Mouse (Mus musculus) intestine, embryonic 16.5 days (tissue): ENCODE results near the gene Arfrp1. TPM values are rescaled to one million over a fixed set of nuclear protein-coding genes. Genes with fewer than 3 reads are reported as not detected.

Source experiments
- ATAC-seq: fragments of 200-750 bp; cut with Nextera tagmentation; 2 replicates; pipeline ENCODE4 v1.8.0; 2017; ENCODE audit warnings: moderate TSS enrichment, moderate library complexity
- H3K27ac ChIP-seq: fragments of 300-500 bp; sonication (generic); 2 replicates; pipeline ENCODE4 v1.5.1; 2014; ENCODE audit warnings: mild to moderate bottlenecking, low read length
- H3K27me3 ChIP-seq: fragments of 300-500 bp; sonication (generic); replicated peaks from 2 replicates; pipeline ENCODE4 v1.6.1; 2014; ENCODE audit warnings: low read length, control low read depth, mixed read lengths; ENCODE audit not compliant: control insufficient read depth, insufficient read depth
- H3K36me3 ChIP-seq: fragments of 300-500 bp; sonication (generic); 2 replicates; pipeline ENCODE4 v1.6.1; 2014; ENCODE audit warnings: low read length, control low read depth; ENCODE audit not compliant: control insufficient read depth, insufficient read depth
- H3K4me1 ChIP-seq: fragments of 300-500 bp; sonication (generic); 2 replicates; pipeline ENCODE4 v1.6.1; 2014; ENCODE audit warnings: low read length, control low read depth, mixed read lengths; ENCODE audit not compliant: control insufficient read depth, insufficient read depth
- H3K4me2 ChIP-seq: fragments of 300-500 bp; sonication (generic); 2 replicates; pipeline ENCODE4 v1.6.1; 2014; ENCODE audit warnings: low read depth, low read length, control low read depth
- H3K4me3 ChIP-seq: fragments of 300-500 bp; sonication (generic); 2 replicates; pipeline ENCODE4 v1.5.1; 2014; ENCODE audit warnings: mild to moderate bottlenecking, low read length
- H3K9ac ChIP-seq: fragments of 300-500 bp; sonication (generic); 2 replicates; pipeline ENCODE4 v1.6.1; 2014; ENCODE audit warnings: low read depth, low read length
- H3K9me3 ChIP-seq: fragments of 300-500 bp; sonication (generic); 2 replicates; pipeline ENCODE4 v1.6.1; 2016; ENCODE audit warnings: low read length, control low read depth; ENCODE audit not compliant: control insufficient read depth
- WGBS: fragments of 180-500 bp; shearing (Covaris S2); extraction: QIAGEN DNeasy Blood & Tissue Kit; methylation state at CpG from one replicate; pipeline ENCODE4 v1.1.7; 2014; 5-methylcytosine and 5-hydroxymethylcytosine counted together
- polyA plus RNA-seq: library from polyadenylated mRNA; unstranded; fragments of >200 nt; fragmentation: Nextera tagmentation; extraction: Ambion mirVana; gene quantifications from 2 replicates; pipeline ENCODE4 v1.2.1, GENCODE M21; 2015

The Arfrp1 gene
- polyA plus RNA-seq, 1 experiment from 2014 or later: 54.0 TPM

GRCm38 (mm10) chr2:181342766-181343165 is 22.4 kb downstream of the Arfrp1 start:
- H3K9ac ChIP-seq: no peak overlapping the region
- H3K4me1 ChIP-seq: no peaks in the 10 kb centered on the region
- 94% methylated on average over 6 of the region's 6 CpGs for WGBS
- no peak overlapping the region for H3K4me2 ChIP-seq
- H3K36me3 ChIP-seq: 0 out of 2 replicates have a peak, but pooled peaks cover 5% of the 10 kb centered on the region
- H3K27ac ChIP-seq: no peak overlapping the region
- no peaks in the 10 kb centered on the region for H3K27me3 ChIP-seq
- no peak overlapping the region for H3K4me3 ChIP-seq
- no peaks in the 10 kb centered on the region for H3K9me3 ChIP-seq
- no peak for ATAC-seq

DNA sequence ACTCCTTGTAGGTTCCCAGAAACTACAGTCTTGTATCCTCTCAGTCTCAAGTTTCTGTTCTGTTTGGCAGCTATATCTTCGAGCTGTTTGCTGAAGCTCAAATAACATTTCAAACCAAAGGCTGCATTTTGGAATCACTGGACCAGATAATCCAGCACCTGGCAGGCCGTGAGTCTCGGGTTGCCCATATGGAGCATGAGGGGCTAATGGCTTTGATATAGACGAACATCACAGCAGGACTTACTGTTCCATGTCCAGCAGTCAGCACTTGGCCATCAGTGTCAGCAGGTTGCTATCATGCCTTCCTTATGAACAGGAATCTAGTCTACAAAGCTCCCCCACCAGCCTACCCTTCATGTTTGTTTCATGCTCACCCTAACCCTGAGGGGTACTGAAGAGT is 24.8 kb downstream of the Arfrp1 start:
- 89% methylated on average over 4 of the region's 4 CpGs for WGBS
- no peak overlapping the region for H3K9ac ChIP-seq
- ATAC-seq: no peak

DNA sequence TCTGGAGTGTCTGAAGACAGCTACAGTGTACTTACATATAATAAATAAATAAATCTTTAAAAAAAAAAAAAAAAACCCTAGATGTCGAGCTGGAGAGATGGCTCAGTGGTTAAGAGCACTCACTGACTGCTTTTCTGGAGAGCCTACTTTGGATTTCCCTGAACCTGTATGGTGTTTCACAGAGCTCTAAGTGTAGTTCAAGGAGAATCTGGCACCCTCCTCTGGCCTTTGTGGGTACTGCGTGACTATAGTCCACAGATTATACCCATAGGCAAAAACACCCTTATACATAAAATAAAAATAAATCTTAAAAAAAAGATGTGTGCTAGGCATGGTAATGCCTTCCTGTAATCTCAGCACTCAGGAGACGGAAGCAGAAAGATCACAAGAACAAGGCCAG is 31.2 kb downstream of the Arfrp1 start:
- 0 out of 2 replicates have a peak, but pooled peaks cover 5% of the 10 kb centered on the region for H3K36me3 ChIP-seq
- WGBS: 63% methylated on average over 3 of the region's 3 CpGs
- H3K9me3 ChIP-seq: no peaks in the 10 kb centered on the region
- no peak overlapping the region for H3K27ac ChIP-seq
- no peaks in the 10 kb centered on the region for H3K4me1 ChIP-seq
- H3K4me2 ChIP-seq: no peak overlapping the region
- peak; percentile 56 for ATAC-seq
- H3K9ac ChIP-seq: no peak overlapping the region
- no peaks in the 10 kb centered on the region for H3K27me3 ChIP-seq
- H3K4me3 ChIP-seq: no peak overlapping the region

More for the DNA sequence above, 24.8 kb downstream of the Arfrp1 start:
- no peaks in the 10 kb centered on the region for H3K4me1 ChIP-seq
- H3K4me2 ChIP-seq: no peak overlapping the region
- H3K27ac ChIP-seq: no peak overlapping the region
- H3K27me3 ChIP-seq: no peaks in the 10 kb centered on the region
- no peak overlapping the region for H3K4me3 ChIP-seq
- no peaks in the 10 kb centered on the region for H3K9me3 ChIP-seq
- 0 out of 2 replicates have a peak, but pooled peaks cover 5% of the 10 kb centered on the region for H3K36me3 ChIP-seq

GRCm38 (mm10) chr2:181332542-181332941 is 32.7 kb downstream of the Arfrp1 start:
- Histone ChIP-seq H3K27me3 (no peaks in the 10 kb centered on the region), H3K4me2 (no peak overlapping the region), H3K27ac (no peak overlapping the region), H3K9me3 (no peaks in the 10 kb centered on the region), H3K4me3 (no peak overlapping the region), H3K9ac (no peak overlapping the region), H3K4me1 (no peaks in the 10 kb centered on the region), H3K36me3 (no peaks in the 10 kb centered on the region)
- ATAC-seq: no peak

GRCm38 (mm10) chr2:181326098-181326497 is 39.1 kb downstream of the Arfrp1 start:
- no peaks in the 10 kb centered on the region for H3K27me3 ChIP-seq
- H3K4me1 ChIP-seq: no peaks in the 10 kb centered on the region
- H3K27ac ChIP-seq: no peak overlapping the region
- ATAC-seq: no peak
- H3K36me3 ChIP-seq: peaks cover 6% of the 10 kb centered on the region
- no peaks in the 10 kb centered on the region for H3K9me3 ChIP-seq
- WGBS: 95% methylated on average over 2 of the region's 2 CpGs
- no peak overlapping the region for H3K4me2 ChIP-seq
- no peak overlapping the region for H3K4me3 ChIP-seq
- no peak overlapping the region for H3K9ac ChIP-seq

DNA sequence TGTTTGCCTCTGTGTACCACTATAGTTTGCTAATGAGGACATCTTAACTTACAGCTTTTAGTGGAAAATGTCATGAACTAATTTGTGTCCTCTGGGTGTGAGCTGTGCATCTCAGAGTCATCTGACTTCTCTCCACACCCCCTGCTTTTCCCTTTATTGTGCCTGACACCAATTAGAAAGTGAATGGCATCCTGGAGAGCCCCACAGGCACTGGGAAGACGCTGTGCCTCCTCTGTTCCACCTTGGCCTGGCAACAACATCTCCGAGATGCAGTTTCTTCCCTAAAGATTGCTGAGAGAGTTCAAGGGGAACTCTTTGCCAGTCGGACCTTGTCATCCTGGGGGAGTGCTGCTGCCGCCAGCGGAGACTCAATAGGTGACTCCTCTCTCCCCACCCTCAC is 43.1 kb downstream of the Arfrp1 start:
- Histone ChIP-seq H3K4me2 (no peak overlapping the region), H3K4me3 (no peak overlapping the region), H3K36me3 (peaks cover 6% of the 10 kb centered on the region), H3K9me3 (no peaks in the 10 kb centered on the region), H3K9ac (no peak overlapping the region), H3K27me3 (no peaks in the 10 kb centered on the region), H3K4me1 (peaks cover 6% of the 10 kb centered on the region), H3K27ac (no peak overlapping the region)
- ATAC-seq: no peak
- WGBS: 79% methylated on average over 5 of the region's 5 CpGs

DNA sequence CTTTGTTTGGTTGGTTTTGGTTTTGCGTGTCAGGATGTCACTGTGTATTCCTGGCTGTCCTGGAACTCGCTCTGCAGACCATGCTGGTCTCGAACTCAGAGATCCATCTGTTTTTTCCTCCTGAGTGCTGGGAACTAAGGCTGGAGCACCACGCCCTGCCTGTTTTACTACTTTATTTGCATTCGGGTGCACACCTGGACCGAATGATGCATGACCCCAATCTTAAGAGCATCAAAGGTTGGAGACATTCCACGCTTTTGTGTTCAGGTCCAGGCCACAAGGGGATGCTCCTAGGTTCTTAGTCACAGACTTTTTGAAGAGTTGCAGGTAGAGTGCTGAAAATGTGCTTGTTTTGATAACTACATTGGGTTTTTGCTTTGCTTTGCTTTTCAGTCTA is 45.1 kb downstream of the Arfrp1 start:
- H3K36me3 ChIP-seq: peaks cover 6% of the 10 kb centered on the region; the same call in 1 of the 2 replicates
- peaks cover 6% of the 10 kb centered on the region for H3K4me1 ChIP-seq
- no peaks in the 10 kb centered on the region for H3K9me3 ChIP-seq
- 0 out of 2 replicates have a peak, but pooled peaks cover 4% of the 10 kb centered on the region for H3K27me3 ChIP-seq
- ATAC-seq: no peak
- H3K4me3 ChIP-seq: peak overlapping the region; percentile 75
- peak overlapping the region; percentile 72 for H3K9ac ChIP-seq
- H3K4me2 ChIP-seq: peak overlapping the region; percentile 78
- peak overlapping the region; percentile 90; the same call in 1 of the 2 replicates for H3K27ac ChIP-seq
- WGBS: 12% methylated on average over 7 of the region's 7 CpGs

GRCm38 (mm10) chr2:181319248-181320102 is 45.7 kb downstream of the Arfrp1 start, which contains the start of gene Rtel1:
Gene Rtel1, plus strand, starts transcription at chr2:181319739.
- WGBS: 5% methylated on average over 40 of the region's 40 CpGs
- Histone ChIP-seq H3K4me3 (peak within 1 kb of the TSS; percentile 75), H3K27ac (peak within 1 kb of the TSS; percentile 90), H3K9ac (peak within 1 kb of the TSS; percentile 72), H3K4me2 (peak within 1 kb of the TSS; percentile 78), H3K4me1 (peaks cover 6% of the 10 kb centered on the region), H3K27me3 (peaks cover 7% of the 10 kb centered on the region), H3K36me3 (peaks cover 3% of the 10 kb centered on the region; the same call in 1 of the 2 replicates), H3K9me3 (no peaks in the 10 kb centered on the region)
- peak; percentile 97 for ATAC-seq

DNA sequence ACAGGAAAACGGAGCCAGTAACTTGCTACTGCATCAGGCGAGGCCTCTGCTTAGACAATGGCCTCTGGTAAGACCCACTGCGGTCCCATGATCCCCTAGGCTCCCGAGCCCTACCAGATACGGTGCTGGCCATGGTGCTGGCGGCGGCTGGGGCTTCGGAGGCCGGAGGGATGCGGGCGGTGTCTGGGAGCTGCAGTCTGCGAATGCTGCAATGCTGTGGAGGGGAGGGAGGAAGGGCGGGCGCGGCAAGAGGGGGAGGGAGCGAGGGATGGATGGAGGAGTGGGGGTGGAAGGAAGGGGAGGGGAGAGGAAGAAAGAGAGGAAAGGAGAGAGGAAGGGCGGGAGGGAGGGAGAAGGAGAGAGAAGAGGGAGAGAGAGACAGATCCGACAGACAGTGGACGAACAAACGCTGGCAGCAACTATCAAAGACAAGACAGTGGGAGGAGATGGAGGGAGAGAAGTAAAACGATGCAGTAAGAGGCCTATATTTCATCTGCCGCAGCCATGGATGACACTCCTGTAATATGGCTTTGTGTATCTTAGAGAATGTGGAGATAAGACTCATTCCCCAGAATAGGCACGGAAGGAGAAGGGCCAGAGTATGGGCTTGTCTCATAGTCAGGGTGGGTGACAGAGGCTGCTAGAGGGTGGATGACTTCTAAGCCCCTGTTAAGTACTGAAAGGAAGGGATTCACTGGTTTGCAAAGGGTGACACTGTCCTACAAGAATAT is 51.0 kb downstream of the Arfrp1 start, which contains the start of gene Stmn3:
TSS of gene Stmn3 (minus strand) at position 421 of the 731 bp plus-strand sequence.
- H3K9ac ChIP-seq: 0 out of 2 replicates have a peak within 1 kb of the TSS, but pooled peaks have one; percentile 1
- H3K36me3 ChIP-seq: no peaks in the 10 kb centered on the region
- H3K4me3 ChIP-seq: peak within 1 kb of the TSS; percentile 21
- peak within 1 kb of the TSS; percentile 14; the same call in 1 of the 2 replicates for H3K4me2 ChIP-seq
- H3K9me3 ChIP-seq: no peaks in the 10 kb centered on the region
- WGBS: 4% methylated on average over 23 of the region's 23 CpGs
- no peak within 1 kb of the TSS for H3K27ac ChIP-seq
- H3K27me3 ChIP-seq: peaks cover 31% of the 10 kb centered on the region
- peaks cover 5% of the 10 kb centered on the region; the same call in 1 of the 2 replicates for H3K4me1 ChIP-seq
- peak; percentile 74 for ATAC-seq
